Mouse (Mus musculus): ENCODE measurements at regions not wholly inside any gene's neighbourhood (a gene's known extent, or its start where the extent isn't known, plus 50 kb on each side); places are given as distances from the start of the nearest gene placed in this dataset.

- Histone ChIP-seq H3K4me2 (ENCODE audit: low read depth, severe bottlenecking) (no peak overlapping the region), H3K27me3 (ENCODE audit: control insufficient read depth, insufficient read depth, low read length) (no peaks in the 10 kb centered on the region), H3K4me3 (ENCODE audit: low read depth, low read length) (no peak overlapping the region), H3K27ac (replicated peaks; ENCODE audit: low read depth, low read length) (no peak overlapping the region), H3K4me1 (ENCODE audit: control insufficient read depth, insufficient read depth, low read length) (no peaks in the 10 kb centered on the region), H3K36me3 (ENCODE audit: control insufficient read depth, insufficient read depth, low read length) (no peaks in the 10 kb centered on the region), H3K9ac (ENCODE audit: low read length) (no peak overlapping the region), H3K9me3 (ENCODE audit: control insufficient read depth, low read length) (no peaks in the 10 kb centered on the region)
- 82% methylated on average over 13 of the region's 13 CpGs for WGBS
- no peak for ATAC-seq (ENCODE audit: insufficient number of reproducible peaks, low FRiP score, low TSS enrichment, low read depth)
- no peak for DNase-seq (ENCODE audit: low spot score)
Measured at GRCm38 (mm10) chr5:64438446-64439134, 282.5 kb downstream of the Tbc1d1 start.

- no peak overlapping the region for H3K27ac ChIP-seq (replicated peaks; ENCODE audit: low read depth, low read length)
- DNase-seq (ENCODE audit: low spot score): no peak
- H3K4me3 ChIP-seq (ENCODE audit: low read depth, low read length): no peak overlapping the region
- no peak overlapping the region for H3K4me2 ChIP-seq (ENCODE audit: low read depth, severe bottlenecking)
- 44% methylated on average over 4 of the region's 4 CpGs for WGBS
- H3K36me3 ChIP-seq (ENCODE audit: control insufficient read depth, insufficient read depth, low read length): no peaks in the 10 kb centered on the region
- no peaks in the 10 kb centered on the region for H3K9me3 ChIP-seq (ENCODE audit: control insufficient read depth, low read length)
- no peak for ATAC-seq (ENCODE audit: insufficient number of reproducible peaks, low FRiP score, low TSS enrichment, low read depth)
- no peak overlapping the region; the same call in 1 of the 2 replicates for H3K9ac ChIP-seq (ENCODE audit: low read length)
- no peaks in the 10 kb centered on the region for H3K4me1 ChIP-seq (ENCODE audit: control insufficient read depth, insufficient read depth, low read length)
- H3K27me3 ChIP-seq (ENCODE audit: control insufficient read depth, insufficient read depth, low read length): no peaks in the 10 kb centered on the region
Measured at GRCm38 (mm10) chr5:64447847-64448246, 291.7 kb downstream of the Tbc1d1 start.

- Histone ChIP-seq H3K4me3 (ENCODE audit: low read depth, low read length) (no peak overlapping the region), H3K4me2 (ENCODE audit: low read depth, severe bottlenecking) (no peak overlapping the region), H3K4me1 (ENCODE audit: control insufficient read depth, insufficient read depth, low read length) (peaks cover 2% of the 10 kb centered on the region; the same call in 1 of the 2 replicates), H3K27me3 (ENCODE audit: control insufficient read depth, insufficient read depth, low read length) (no peaks in the 10 kb centered on the region), H3K27ac (replicated peaks; ENCODE audit: low read depth, low read length) (no peak overlapping the region), H3K36me3 (ENCODE audit: control insufficient read depth, insufficient read depth, low read length) (no peaks in the 10 kb centered on the region), H3K9ac (ENCODE audit: low read length) (no peak overlapping the region), H3K9me3 (ENCODE audit: control insufficient read depth, low read length) (no peaks in the 10 kb centered on the region)
- DNase-seq (ENCODE audit: low spot score) (no peak), ATAC-seq (ENCODE audit: insufficient number of reproducible peaks, low FRiP score, low TSS enrichment, low read depth) (no peak)
- WGBS: 27% methylated on average over 1 of the region's 1 CpGs
Measured at GRCm38 (mm10) chr5:64452668-64453334, 296.7 kb downstream of the Tbc1d1 start.

GRCm38 (mm10) chr5:64459807-64460206, 303.7 kb downstream of the Tbc1d1 start:
- Histone ChIP-seq H3K27ac (replicated peaks; ENCODE audit: low read depth, low read length) (no peak overlapping the region), H3K4me3 (ENCODE audit: low read depth, low read length) (no peak overlapping the region), H3K36me3 (ENCODE audit: control insufficient read depth, insufficient read depth, low read length) (no peaks in the 10 kb centered on the region), H3K9ac (ENCODE audit: low read length) (no peak overlapping the region), H3K4me1 (ENCODE audit: control insufficient read depth, insufficient read depth, low read length) (no peaks in the 10 kb centered on the region), H3K9me3 (ENCODE audit: control insufficient read depth, low read length) (no peaks in the 10 kb centered on the region), H3K4me2 (ENCODE audit: low read depth, severe bottlenecking) (no peak overlapping the region), H3K27me3 (ENCODE audit: control insufficient read depth, insufficient read depth, low read length) (no peaks in the 10 kb centered on the region)
- DNase-seq (ENCODE audit: low spot score) (no peak), ATAC-seq (ENCODE audit: insufficient number of reproducible peaks, low FRiP score, low TSS enrichment, low read depth) (no peak)
- WGBS: 81% methylated on average over 5 of the region's 5 CpGs

GRCm38 (mm10) chr5:64460891-64461290, 304.8 kb downstream of the Tbc1d1 start:
- DNase-seq (ENCODE audit: low spot score) (no peak), ATAC-seq (ENCODE audit: insufficient number of reproducible peaks, low FRiP score, low TSS enrichment, low read depth) (no peak)
- no peak overlapping the region for H3K9ac ChIP-seq (ENCODE audit: low read length)
- no peak overlapping the region for H3K4me3 ChIP-seq (ENCODE audit: low read depth, low read length)
- H3K27ac ChIP-seq (replicated peaks; ENCODE audit: low read depth, low read length): no peak overlapping the region
- H3K27me3 ChIP-seq (ENCODE audit: control insufficient read depth, insufficient read depth, low read length): no peaks in the 10 kb centered on the region
- WGBS: 81% methylated on average over 1 of the region's 1 CpGs
- no peaks in the 10 kb centered on the region for H3K4me1 ChIP-seq (ENCODE audit: control insufficient read depth, insufficient read depth, low read length)
- no peaks in the 10 kb centered on the region for H3K36me3 ChIP-seq (ENCODE audit: control insufficient read depth, insufficient read depth, low read length)
- H3K9me3 ChIP-seq (ENCODE audit: control insufficient read depth, low read length): no peaks in the 10 kb centered on the region
- H3K4me2 ChIP-seq (ENCODE audit: low read depth, severe bottlenecking): no peak overlapping the region

GRCm38 (mm10) chr5:64461592-64461991, 305.5 kb downstream of the Tbc1d1 start:
- no peak overlapping the region for H3K27ac ChIP-seq (replicated peaks; ENCODE audit: low read depth, low read length)
- H3K4me1 ChIP-seq (ENCODE audit: control insufficient read depth, insufficient read depth, low read length): no peaks in the 10 kb centered on the region
- no peak overlapping the region for H3K9ac ChIP-seq (ENCODE audit: low read length)
- no peak overlapping the region for H3K4me3 ChIP-seq (ENCODE audit: low read depth, low read length)
- H3K9me3 ChIP-seq (ENCODE audit: control insufficient read depth, low read length): no peaks in the 10 kb centered on the region
- 81% methylated on average over 4 of the region's 4 CpGs for WGBS
- no peak for DNase-seq (ENCODE audit: low spot score)
- no peaks in the 10 kb centered on the region for H3K27me3 ChIP-seq (ENCODE audit: control insufficient read depth, insufficient read depth, low read length)
- ATAC-seq (ENCODE audit: insufficient number of reproducible peaks, low FRiP score, low TSS enrichment, low read depth): no peak
- no peak overlapping the region for H3K4me2 ChIP-seq (ENCODE audit: low read depth, severe bottlenecking)
- H3K36me3 ChIP-seq (ENCODE audit: control insufficient read depth, insufficient read depth, low read length): no peaks in the 10 kb centered on the region

GRCm38 (mm10) chr5:64462411-64462810, 306.3 kb downstream of the Tbc1d1 start:
- Histone ChIP-seq H3K36me3 (ENCODE audit: control insufficient read depth, insufficient read depth, low read length) (no peaks in the 10 kb centered on the region), H3K27ac (replicated peaks; ENCODE audit: low read depth, low read length) (no peak overlapping the region), H3K4me3 (ENCODE audit: low read depth, low read length) (no peak overlapping the region), H3K27me3 (ENCODE audit: control insufficient read depth, insufficient read depth, low read length) (no peaks in the 10 kb centered on the region), H3K4me2 (ENCODE audit: low read depth, severe bottlenecking) (no peak overlapping the region), H3K9ac (ENCODE audit: low read length) (no peak overlapping the region), H3K4me1 (ENCODE audit: control insufficient read depth, insufficient read depth, low read length) (no peaks in the 10 kb centered on the region), H3K9me3 (ENCODE audit: control insufficient read depth, low read length) (no peaks in the 10 kb centered on the region)
- ATAC-seq (ENCODE audit: insufficient number of reproducible peaks, low FRiP score, low TSS enrichment, low read depth) (no peak), DNase-seq (ENCODE audit: low spot score) (no peak)
- 81% methylated on average over 3 of the region's 3 CpGs for whole genome bisulfite sequencing

GRCm38 (mm10) chr5:64463570-64463969, 307.5 kb downstream of the Tbc1d1 start:
- no peak overlapping the region for H3K4me2 ChIP-seq (ENCODE audit: low read depth, severe bottlenecking)
- no peaks in the 10 kb centered on the region for H3K36me3 ChIP-seq (ENCODE audit: control insufficient read depth, insufficient read depth, low read length)
- DNase-seq (ENCODE audit: low spot score) (no peak), ATAC-seq (ENCODE audit: insufficient number of reproducible peaks, low FRiP score, low TSS enrichment, low read depth) (no peak)
- H3K9me3 ChIP-seq (ENCODE audit: control insufficient read depth, low read length): no peaks in the 10 kb centered on the region
- no peaks in the 10 kb centered on the region for H3K27me3 ChIP-seq (ENCODE audit: control insufficient read depth, insufficient read depth, low read length)
- H3K4me3 ChIP-seq (ENCODE audit: low read depth, low read length): no peak overlapping the region
- H3K9ac ChIP-seq (ENCODE audit: low read length): no peak overlapping the region
- no peak overlapping the region for H3K27ac ChIP-seq (replicated peaks; ENCODE audit: low read depth, low read length)
- 69% methylated on average over 5 of the region's 5 CpGs for WGBS
- H3K4me1 ChIP-seq (ENCODE audit: control insufficient read depth, insufficient read depth, low read length): no peaks in the 10 kb centered on the region
